Mouse (Mus musculus): Measurements from ENCODE around the gene Atp5j2. TPM values are rescaled to one million over a fixed set of nuclear protein-coding genes. Genes with fewer than 3 reads are reported as not detected.
A peak's percentile ranks its signal among the peaks of the same experiment; 100 is the strongest.

Atp5j2 gene
- polyA plus RNA-seq, 1 experiment from 2014 or later: 425 TPM

- Histone ChIP-seq H3K4me1 (ENCODE audit: insufficient read depth) (peaks cover 18% of the 10 kb centered on the region), H3K9me3 (ENCODE audit: low read length) (no peaks in the 10 kb centered on the region), H3K36me3 (replicated peaks; ENCODE audit: insufficient read depth, low read length) (peaks cover 10% of the 10 kb centered on the region), H3K9ac (replicated peaks) (peak overlapping the region; percentile 72), H3K27me3 (ENCODE audit: insufficient read depth, low read length) (no peaks in the 10 kb centered on the region), H3K27ac (ENCODE audit: low read depth) (peak overlapping the region; percentile 92), H3K4me3 (ENCODE audit: low read depth, low read length) (peak overlapping the region; percentile 72), H3K4me2 (ENCODE audit: low read depth, low read length) (peak overlapping the region; percentile 87)
- ATAC-seq (no peak), DNase-seq (no peak)
- 15% methylated on average over 9 of the region's 9 CpGs for WGBS (ENCODE audit: insufficient replicate concordance)
- TF ChIP-seq EP300 (IDR thresholded peaks at IDR 0.05; ENCODE audit: low read depth): no peak
- TF ChIP-seq CTCF (IDR thresholded peaks at IDR 0.05; ENCODE audit: low read depth): no peak
Measured at GRCm38 (mm10) chr5:145205041-145205440, 13.2 kb upstream of the Atp5j2 start.

- Histone ChIP-seq H3K36me3 (replicated peaks; ENCODE audit: insufficient read depth, low read length) (peaks cover 10% of the 10 kb centered on the region), H3K27me3 (ENCODE audit: insufficient read depth, low read length) (no peaks in the 10 kb centered on the region), H3K4me3 (ENCODE audit: low read depth, low read length) (peak within 1 kb of the TSS; percentile 72), H3K27ac (ENCODE audit: low read depth) (peak within 1 kb of the TSS; percentile 92), H3K9me3 (ENCODE audit: low read length) (no peaks in the 10 kb centered on the region), H3K4me1 (ENCODE audit: insufficient read depth) (peaks cover 20% of the 10 kb centered on the region), H3K4me2 (ENCODE audit: low read depth, low read length) (peak within 1 kb of the TSS; percentile 87), H3K9ac (replicated peaks) (peak within 1 kb of the TSS; percentile 72)
- DNase-seq: peak; percentile 97
- TF ChIP-seq CTCF (IDR thresholded peaks at IDR 0.05; ENCODE audit: low read depth) (peak; percentile 40), EP300 (IDR thresholded peaks at IDR 0.05; ENCODE audit: low read depth) (peak; percentile 82)
- WGBS (ENCODE audit: insufficient replicate concordance): 0% methylated on average over 22 of the region's 22 CpGs
- ATAC-seq: peak; percentile 93
Measured at GRCm38 (mm10) chr5:145203936-145204691, 12.3 kb upstream of the Atp5j2 start, which contains the start of gene Zkscan5. Gene Zkscan5, plus strand, starts transcription at chr5:145204562.

GRCm38 (mm10) chr5:145202446-145202845, 10.6 kb upstream of the Atp5j2 start:
- Histone ChIP-seq H3K27ac (ENCODE audit: low read depth) (no peak overlapping the region), H3K9ac (replicated peaks) (no peak overlapping the region), H3K4me3 (ENCODE audit: low read depth, low read length) (no peak overlapping the region), H3K27me3 (ENCODE audit: insufficient read depth, low read length) (no peaks in the 10 kb centered on the region), H3K4me2 (ENCODE audit: low read depth, low read length) (no peak overlapping the region), H3K36me3 (replicated peaks; ENCODE audit: insufficient read depth, low read length) (peaks cover 6% of the 10 kb centered on the region), H3K9me3 (ENCODE audit: low read length) (no peaks in the 10 kb centered on the region), H3K4me1 (ENCODE audit: insufficient read depth) (peaks cover 20% of the 10 kb centered on the region)
- 44% methylated on average over 3 of the region's 3 CpGs for WGBS (ENCODE audit: insufficient replicate concordance)
- TF ChIP-seq EP300 (IDR thresholded peaks at IDR 0.05; ENCODE audit: low read depth) (no peak), CTCF (IDR thresholded peaks at IDR 0.05; ENCODE audit: low read depth) (no peak)
- ATAC-seq: no peak
- no peak for DNase-seq

- no peaks in the 10 kb centered on the region for H3K27me3 ChIP-seq (ENCODE audit: insufficient read depth, low read length)
- DNase-seq: peak; percentile 87
- no peak for TF ChIP-seq CTCF (IDR thresholded peaks at IDR 0.05; ENCODE audit: low read depth)
- TF ChIP-seq EP300 (IDR thresholded peaks at IDR 0.05; ENCODE audit: low read depth): peak; percentile 7; the same call in 1 of the 2 replicates
- no peaks in the 10 kb centered on the region for H3K9me3 ChIP-seq (ENCODE audit: low read length)
- peak within 1 kb of the TSS; percentile 85 for H3K4me2 ChIP-seq (ENCODE audit: low read depth, low read length)
- H3K9ac ChIP-seq (replicated peaks): peak within 1 kb of the TSS; percentile 94
- peak; percentile 24 for ATAC-seq
- under 1% methylated on average over 37 of the region's 37 CpGs for WGBS (ENCODE audit: insufficient replicate concordance)
- H3K36me3 ChIP-seq (replicated peaks; ENCODE audit: insufficient read depth, low read length): peaks cover 8% of the 10 kb centered on the region
- peaks cover 20% of the 10 kb centered on the region for H3K4me1 ChIP-seq (ENCODE audit: insufficient read depth)
- peak within 1 kb of the TSS; percentile 95 for H3K27ac ChIP-seq (ENCODE audit: low read depth)
- peak within 1 kb of the TSS; percentile 89 for H3K4me3 ChIP-seq (ENCODE audit: low read depth, low read length)
Measured at GRCm38 (mm10) chr5:145201321-145201991, 9.6 kb upstream of the Atp5j2 start, which contains the start of gene Zkscan14. Gene Zkscan14, minus strand, starts transcription at chr5:145201868.

- Histone ChIP-seq H3K27ac (ENCODE audit: low read depth) (no peak overlapping the region), H3K4me2 (ENCODE audit: low read depth, low read length) (peak overlapping the region; percentile 85), H3K27me3 (ENCODE audit: insufficient read depth, low read length) (no peaks in the 10 kb centered on the region), H3K9me3 (ENCODE audit: low read length) (no peaks in the 10 kb centered on the region), H3K4me3 (ENCODE audit: low read depth, low read length) (peak overlapping the region; percentile 89), H3K9ac (replicated peaks) (peak overlapping the region; percentile 94; the same call in 1 of the 2 replicates), H3K4me1 (ENCODE audit: insufficient read depth) (peaks cover 14% of the 10 kb centered on the region), H3K36me3 (replicated peaks; ENCODE audit: insufficient read depth, low read length) (peaks cover 18% of the 10 kb centered on the region)
- TF ChIP-seq CTCF (IDR thresholded peaks at IDR 0.05; ENCODE audit: low read depth) (no peak), EP300 (IDR thresholded peaks at IDR 0.05; ENCODE audit: low read depth) (no peak)
- DNase-seq (no peak), ATAC-seq (no peak)
- 63% methylated on average over 7 of the region's 7 CpGs for WGBS (ENCODE audit: insufficient replicate concordance)
Measured at GRCm38 (mm10) chr5:145200387-145200786, 8.5 kb upstream of the Atp5j2 start.

Measured in liver, postnatal 0 days (tissue).